Mouse (Mus musculus) ovary, postnatal 10 days (tissue): Measurements from ENCODE around the gene Mllt3.

ENCODE experiments used
- DNase-seq: peaks from one replicate; pipeline ENCODE4 v3.0.0; 2022; ENCODE audit warnings: low spot score

Gene Mllt3

GRCm38 (mm10) chr4:88033216-88033653 is at the start of gene Mllt3:
TSS of gene Mllt3 (minus strand) at chr4:88033364.
- DNase-seq = peak; percentile 91

GRCm38 (mm10) chr4:88082381-88082780 is 49.2 kb upstream of the Mllt3 start:
- no peak for DNase-seq

- no peak for DNase-seq
Measured at GRCm38 (mm10) chr4:88081885-88082284, 48.7 kb upstream of the Mllt3 start.

- no peak for DNase-seq
Measured at GRCm38 (mm10) chr4:88081417-88081816, 48.3 kb upstream of the Mllt3 start.

GRCm38 (mm10) chr4:88078983-88079382 is 45.8 kb upstream of the Mllt3 start:
- DNase-seq = no peak

GRCm38 (mm10) chr4:88075388-88075787 is 42.2 kb upstream of the Mllt3 start:
- no peak for DNase-seq

- DNase-seq = no peak
Measured at GRCm38 (mm10) chr4:88046280-88046679, 13.1 kb upstream of the Mllt3 start.

GRCm38 (mm10) chr4:88045151-88045550 is 12.0 kb upstream of the Mllt3 start:
- no peak for DNase-seq

- DNase-seq = no peak
Measured at GRCm38 (mm10) chr4:88035361-88035760, 2.2 kb upstream of the Mllt3 start.

GRCm38 (mm10) chr4:88034387-88035157 is 1.4 kb upstream of the Mllt3 start:
- no peak for DNase-seq

- no peak for DNase-seq
Measured at GRCm38 (mm10) chr4:88033729-88034386, 694 bp upstream of the Mllt3 start.

GRCm38 (mm10) chr4:88032151-88033098 is 739 bp downstream of the Mllt3 start:
- peak; percentile 27 for DNase-seq

GRCm38 (mm10) chr4:88031211-88032150 is 1.7 kb downstream of the Mllt3 start:
- DNase-seq = peak; percentile 13

- no peak for DNase-seq
Measured at GRCm38 (mm10) chr4:88023567-88023966, 9.6 kb downstream of the Mllt3 start.

- no peak for DNase-seq
Measured at GRCm38 (mm10) chr4:88022623-88023022, 10.5 kb downstream of the Mllt3 start.

- DNase-seq = no peak
Measured at GRCm38 (mm10) chr4:88020421-88020820, 12.7 kb downstream of the Mllt3 start.

GRCm38 (mm10) chr4:88019645-88020044 is 13.5 kb downstream of the Mllt3 start:
- no peak for DNase-seq

GRCm38 (mm10) chr4:88017452-88018350 is 15.5 kb downstream of the Mllt3 start:
- DNase-seq = no peak

- no peak for DNase-seq
Measured at GRCm38 (mm10) chr4:88015765-88016164, 17.4 kb downstream of the Mllt3 start.

GRCm38 (mm10) chr4:88015261-88015660 is 17.9 kb downstream of the Mllt3 start:
- DNase-seq = no peak
